Mouse (Mus musculus) natural killer cell, adult 2 months (primary cell): ENCODE data around the gene Adh7.

Source experiments
- DNase-seq, 2 experiments: peaks; one replicate each; pipeline ENCODE4 v3.0.0; 2022; ENCODE audit warnings: low spot score in 2 of 2

Gene Adh7

DNA sequence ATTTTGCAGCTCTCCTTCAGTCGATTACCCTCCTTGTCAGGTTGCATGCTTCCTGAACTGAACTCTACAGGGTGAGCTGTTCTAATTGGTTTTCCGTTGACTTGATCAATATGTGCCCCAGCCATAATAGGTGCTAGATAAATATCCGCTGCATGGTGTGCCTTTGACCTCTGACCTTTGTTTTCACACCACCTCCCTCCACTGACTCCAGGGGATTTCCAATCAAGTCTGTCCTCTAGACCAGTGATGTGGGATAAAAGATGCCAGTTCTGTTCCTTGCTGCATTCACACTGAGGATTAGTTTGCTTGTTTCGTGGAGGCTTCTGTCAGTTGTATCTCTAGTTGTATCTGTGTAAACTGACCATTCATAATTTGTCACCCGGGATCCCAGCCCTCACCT, 36.6 kb downstream of the Adh7 start:
- DNase-seq = no peak

DNA sequence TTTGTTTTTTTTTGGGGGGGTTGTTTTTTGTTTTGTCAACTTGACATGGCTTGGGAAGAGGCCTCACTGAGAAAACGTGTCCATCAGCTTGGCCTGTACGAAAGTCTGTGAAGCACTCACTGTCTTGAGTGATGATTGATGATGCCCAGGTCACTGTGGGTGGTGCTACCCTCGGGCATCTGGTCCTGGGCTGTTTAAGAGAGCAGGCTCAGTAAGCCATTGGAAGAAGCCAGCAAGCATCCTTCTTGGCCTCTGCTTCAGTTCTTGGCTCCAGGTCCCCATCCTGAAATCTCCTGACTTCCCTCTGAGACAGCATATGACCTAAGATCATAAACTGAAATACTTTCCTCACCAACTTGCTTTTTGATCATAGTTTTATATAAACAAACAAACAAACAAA, 37.8 kb downstream of the Adh7 start:
- no peak for DNase-seq

DNA sequence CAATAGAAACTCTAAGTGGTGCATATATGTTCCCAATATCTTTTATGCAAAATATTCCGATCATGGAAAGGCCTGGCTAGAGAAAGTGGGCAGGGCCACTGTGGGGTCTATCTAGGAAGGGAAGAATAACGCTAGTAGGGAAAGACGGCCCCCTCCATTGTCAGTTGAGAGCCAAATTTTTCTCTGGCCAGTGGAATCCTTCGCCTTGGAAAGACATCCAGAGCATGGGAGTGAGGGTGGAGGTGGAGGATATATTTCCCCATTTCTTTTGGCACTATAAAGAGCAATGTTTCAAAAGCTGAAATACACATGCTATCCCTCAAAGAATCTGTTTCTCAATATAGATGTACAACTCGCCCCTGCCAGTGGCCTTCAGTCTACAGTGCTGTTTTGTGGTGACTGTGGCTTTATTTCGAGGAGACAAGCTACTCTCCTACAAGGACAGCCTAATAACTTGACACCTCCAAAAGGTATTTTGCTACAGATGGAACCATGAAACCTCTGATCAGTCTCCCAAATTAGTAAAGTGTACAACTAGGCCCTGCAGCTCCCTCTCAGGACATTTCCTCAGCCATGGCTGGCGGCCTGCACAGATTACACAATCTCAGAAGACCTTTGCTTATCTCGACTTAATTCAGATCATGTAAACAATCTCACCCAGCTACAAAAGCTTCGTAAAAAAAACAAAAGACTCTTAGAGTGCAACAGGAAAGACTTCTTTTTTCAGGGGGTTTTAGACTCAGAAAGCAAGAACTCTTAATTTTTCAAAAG, 38.4 kb downstream of the Adh7 start:
- DNase-seq = no peak

DNA sequence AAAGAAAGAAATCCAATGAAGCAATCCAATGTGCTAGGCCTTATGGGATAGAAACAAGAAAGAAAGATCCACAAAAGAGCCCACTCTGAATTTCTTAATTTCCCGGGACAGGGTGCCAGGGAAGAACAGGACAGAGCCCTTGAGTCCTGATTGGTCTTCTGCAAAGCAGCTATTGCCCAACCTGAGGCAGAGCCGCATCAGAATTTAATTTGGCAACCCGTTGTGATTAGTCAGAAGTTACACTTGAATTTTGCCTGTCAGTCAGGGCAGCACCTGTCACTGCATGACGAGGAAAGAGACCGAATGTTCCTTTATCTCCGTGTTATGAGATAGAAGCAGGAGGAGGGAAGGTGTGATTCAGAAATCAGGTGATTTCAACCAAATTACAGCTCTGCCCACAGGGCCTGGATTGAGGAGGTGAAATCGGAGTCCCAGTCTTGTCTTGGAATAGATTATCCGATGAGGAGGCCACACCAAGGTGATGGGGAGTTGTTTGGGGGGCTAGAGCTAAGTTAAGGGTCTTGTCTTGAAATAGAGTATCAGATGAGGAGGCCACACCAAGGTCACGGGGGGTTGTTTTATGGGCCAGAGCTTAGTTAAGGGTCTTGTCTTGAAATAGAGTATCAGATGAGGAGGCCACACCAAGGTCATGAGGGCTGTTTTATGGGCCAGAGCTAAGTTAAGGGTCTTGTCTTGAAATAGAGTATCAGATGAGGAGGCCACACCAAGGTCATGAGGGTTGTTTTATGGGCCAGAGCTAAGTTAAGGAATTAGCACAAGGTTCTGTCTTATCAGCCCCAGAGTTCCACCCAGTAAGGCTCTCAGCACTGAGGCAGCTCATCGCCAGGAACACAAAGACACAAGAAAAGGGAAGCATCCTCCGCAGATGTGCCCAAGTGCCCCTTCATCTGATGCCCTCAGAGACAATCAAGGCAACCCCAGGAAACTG, 43.4 kb downstream of the Adh7 start, which contains the start of gene Adh1:
TSS of gene Adh1 (plus strand) at position 271 of the 949 bp plus-strand sequence.
- DNase-seq = no peak

DNA sequence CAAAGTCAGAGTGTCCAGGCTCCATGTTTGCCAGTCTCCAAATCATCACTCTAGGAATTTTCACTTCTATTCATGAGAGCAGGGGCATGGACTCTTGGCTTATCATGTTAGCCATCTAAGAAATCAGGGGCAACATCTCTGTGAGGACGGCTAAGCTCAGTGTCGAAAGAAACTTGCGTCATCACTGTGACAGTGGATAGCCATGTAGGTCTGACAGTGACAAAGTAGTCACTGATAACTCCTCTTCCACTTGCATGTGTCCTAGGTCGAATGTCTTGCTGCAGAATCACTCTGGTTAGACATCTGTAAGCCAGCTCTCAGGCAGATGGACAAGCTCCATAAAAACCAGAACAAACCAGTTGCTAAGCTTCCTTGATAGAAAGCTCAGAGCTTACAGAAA, 45.0 kb downstream of the Adh7 start:
- no peak for DNase-seq

DNA sequence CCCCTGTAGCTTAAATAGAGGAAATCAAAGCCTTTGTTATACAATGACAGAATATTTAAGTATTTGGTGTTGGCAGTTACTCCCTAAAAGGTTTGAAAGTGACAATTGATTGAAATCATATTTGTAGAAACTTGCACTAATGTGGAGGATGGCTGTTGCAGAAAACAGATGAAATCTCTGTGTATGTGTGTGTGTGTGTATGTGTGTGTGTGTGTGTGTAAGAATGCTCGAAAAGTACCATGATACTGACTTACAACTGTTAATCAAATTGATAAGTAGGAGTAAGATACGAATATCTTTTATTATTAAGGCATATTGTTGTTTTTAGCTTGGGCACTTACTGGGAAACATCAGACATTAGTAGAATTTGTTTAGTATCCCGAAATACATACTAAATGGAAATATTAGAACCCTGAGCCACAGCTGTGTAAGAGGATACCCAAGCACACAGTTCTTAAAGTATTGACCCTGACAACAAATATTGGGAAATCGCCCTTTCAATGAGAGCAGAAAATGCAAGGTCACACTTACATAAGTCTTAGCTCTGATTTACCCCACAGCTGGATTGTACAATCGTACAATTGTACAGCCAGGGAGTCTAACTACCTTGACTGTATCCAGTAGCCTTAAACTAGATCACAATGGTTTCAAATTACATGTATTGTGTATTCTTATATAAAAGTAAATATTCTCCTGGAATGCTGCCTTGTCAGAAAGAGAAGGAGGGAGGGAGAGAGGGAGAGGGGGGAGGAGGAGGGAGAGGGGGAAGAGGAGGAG, 45.8 kb downstream of the Adh7 start:
- DNase-seq = no peak

DNA sequence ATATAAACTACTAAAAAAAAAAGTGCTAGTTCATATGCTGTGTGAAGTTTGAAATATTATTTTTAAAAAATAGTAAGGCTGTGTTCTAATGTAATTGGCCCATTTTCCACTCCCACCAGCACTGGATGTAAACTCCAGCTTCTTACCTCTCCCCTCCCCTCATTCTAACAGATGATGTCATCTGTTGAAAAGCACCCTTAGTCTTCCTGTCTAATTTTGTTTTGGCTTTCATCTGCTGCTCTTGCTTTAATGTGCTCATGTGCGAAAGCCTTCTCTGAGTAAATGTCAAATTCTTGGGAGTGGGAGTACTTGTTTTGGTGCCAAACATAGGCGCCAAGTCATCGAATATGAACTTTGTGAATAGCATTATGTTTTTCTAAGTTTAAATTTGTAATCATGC, 47.1 kb downstream of the Adh7 start:
- no peak for DNase-seq

DNA sequence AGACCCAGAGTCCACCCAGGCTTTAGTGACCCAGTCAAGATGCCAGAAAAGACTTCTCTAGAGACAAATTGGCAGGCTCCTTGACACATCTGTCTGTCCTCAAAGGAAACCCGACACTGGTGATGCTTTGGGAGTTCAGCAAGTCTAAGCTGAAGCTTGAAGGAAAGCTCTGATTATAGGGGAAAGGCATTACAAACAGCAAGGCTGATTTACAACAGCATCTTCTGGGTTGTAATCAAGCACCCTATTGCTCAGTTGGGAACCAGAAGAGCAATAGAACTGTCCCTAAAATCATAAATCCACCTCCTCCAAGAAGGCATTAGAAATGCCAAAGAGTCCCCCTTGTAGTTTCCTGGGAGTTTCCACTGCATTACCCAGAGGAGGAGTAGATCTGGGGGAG, 52.9 kb downstream of the Adh7 start:
- DNase-seq = no peak

DNA sequence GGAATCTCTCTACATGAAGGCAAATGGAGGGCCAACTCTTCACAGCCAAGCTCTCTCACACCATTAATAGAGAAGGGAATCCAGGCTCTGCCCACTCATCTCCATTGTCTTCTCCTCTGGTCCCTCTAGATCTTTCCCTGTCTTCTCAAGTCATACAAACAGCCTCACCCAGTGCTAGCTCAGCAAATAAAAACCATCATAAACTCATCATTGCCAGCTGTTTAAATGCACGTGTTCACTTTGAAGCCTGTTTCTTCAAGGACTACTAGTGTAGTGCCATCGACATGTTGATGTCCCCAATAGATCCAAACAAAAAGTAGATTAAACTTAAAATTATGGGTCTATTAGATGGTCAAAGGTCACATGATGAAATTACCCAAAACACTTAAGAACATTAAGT, 53.7 kb downstream of the Adh7 start:
- DNase-seq = no peak

DNA sequence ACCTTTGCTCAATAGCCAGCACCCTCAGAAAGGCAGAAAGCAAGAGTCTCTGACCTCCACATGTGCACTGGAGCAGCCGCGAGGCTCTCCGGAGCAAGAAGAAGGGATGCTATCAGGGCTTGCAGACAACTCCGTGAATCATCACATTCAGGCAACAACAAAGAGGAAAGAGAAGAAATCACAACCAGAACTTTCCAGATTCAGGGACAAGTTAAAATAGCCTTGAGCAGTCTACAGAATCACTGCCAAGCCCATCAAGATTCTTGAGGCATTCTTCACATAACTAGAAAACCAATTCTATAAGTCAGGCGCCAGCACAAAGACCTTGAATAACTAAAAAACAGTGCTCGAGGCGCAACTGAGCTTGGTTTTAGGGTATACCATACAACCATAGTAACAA, 55.5 kb downstream of the Adh7 start:
- DNase-seq = no peak

DNA sequence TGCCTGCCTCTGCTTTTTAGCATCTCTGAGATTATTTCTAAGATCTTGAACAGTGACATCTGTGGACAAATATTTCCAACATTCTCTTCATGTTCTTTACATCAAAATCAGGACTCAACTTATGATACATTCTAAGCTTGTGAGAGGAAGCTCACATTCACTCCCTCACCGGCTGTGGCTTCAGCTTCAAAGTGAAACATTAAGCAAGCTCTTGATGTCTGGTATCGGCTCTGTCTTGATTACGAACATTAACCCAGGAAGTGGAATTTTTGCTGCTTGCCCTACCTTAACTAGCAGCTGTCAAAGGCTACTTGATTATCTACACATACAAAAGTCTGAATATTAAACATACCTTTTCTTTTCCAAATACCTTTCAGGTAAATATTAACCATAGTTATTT, 57.5 kb downstream of the Adh7 start:
- DNase-seq = no peak

DNA sequence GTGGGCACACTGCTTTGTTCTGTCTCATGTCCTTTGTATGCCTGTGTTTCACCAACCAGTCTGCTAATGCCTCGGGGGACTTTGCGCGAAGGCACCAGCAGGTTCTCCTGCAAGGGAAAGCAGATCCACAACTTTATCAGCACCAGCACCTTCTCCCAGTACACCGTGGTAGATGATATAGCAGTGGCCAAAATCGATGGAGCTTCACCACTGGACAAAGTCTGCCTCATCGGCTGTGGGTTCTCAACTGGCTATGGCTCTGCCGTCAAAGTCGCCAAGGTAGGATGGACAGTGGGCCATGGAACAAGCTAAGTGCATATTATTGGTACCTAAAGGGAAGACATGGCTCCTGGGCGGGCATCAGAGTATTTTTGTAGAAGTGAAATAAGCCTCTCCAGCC, 65.0 kb downstream of the Adh7 start:
- no peak for DNase-seq
